Mouse (Mus musculus) c-Kit-negative CD71-positive TER-119-positive erythroid progenitor cells, embryonic 14.5 days (primary cell): ENCODE data around the gene Rapgef3.

Experiments
- DNase-seq: peaks from one replicate; pipeline ENCODE4 v3.0.0-alpha.2; 2013; ENCODE audit warnings: low read depth, low spot score

The Rapgef3 gene

DNA sequence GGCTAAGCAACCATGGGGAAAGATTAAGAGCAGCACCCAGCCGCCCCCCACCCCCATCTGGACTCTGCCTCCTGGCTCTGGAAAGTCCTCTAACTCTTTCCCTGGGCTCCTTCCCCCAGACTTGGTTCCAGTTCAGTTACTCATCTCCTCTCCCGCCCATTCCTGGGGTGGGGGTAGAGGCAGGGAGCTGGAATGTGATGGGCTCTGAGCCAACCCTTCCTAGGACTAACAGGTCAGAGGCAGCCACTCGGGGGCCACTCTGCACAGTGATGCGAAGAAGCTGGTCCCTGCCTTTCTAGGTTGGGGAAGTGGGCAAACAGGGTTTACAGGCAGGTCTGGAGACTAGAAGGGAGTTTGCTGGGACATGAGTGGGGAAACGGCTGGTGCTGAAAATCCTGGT, 5.3 kb upstream of the Rapgef3 start:
- DNase-seq = no peak

DNA sequence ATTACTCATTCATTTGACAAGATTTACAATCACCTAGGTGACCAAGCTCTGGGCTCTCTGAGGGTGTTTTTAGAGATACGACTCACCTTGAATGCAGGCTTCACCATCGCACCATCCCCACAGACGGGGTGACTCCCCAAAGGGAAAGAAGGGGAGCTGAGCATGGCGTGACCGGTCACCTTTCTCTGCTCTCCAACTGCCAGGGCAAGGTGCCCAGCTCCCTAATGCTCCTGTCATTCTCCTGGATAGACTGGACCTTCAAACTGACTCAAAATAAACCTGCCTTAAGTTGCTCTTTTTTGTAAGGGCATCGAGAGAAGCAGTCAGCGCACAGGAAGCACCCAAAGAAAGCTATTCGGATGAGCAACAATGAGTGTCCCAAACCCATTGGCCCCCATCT, 2.5 kb upstream of the Rapgef3 start:
- no peak for DNase-seq

DNA sequence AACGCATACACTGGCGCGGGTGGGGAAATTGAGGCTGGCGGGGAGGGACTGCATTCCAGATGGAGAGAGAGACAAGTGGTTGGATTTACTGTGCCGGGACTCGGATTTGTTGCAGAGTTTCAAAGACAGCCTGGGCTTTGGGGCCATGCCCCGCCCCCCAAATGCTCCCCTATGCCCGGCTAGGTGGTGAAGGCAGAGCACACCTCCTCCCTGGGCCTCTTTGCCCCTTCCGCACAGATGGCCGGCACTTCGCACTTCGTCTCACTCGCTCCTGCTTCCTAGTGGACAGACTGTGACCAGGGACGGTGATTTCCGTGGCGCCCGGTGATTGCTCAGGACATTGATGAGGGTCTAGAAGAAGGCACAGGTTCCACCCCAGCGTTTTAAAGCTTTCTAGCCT, 420 bp upstream of the Rapgef3 start:
- DNase-seq = no peak

DNA sequence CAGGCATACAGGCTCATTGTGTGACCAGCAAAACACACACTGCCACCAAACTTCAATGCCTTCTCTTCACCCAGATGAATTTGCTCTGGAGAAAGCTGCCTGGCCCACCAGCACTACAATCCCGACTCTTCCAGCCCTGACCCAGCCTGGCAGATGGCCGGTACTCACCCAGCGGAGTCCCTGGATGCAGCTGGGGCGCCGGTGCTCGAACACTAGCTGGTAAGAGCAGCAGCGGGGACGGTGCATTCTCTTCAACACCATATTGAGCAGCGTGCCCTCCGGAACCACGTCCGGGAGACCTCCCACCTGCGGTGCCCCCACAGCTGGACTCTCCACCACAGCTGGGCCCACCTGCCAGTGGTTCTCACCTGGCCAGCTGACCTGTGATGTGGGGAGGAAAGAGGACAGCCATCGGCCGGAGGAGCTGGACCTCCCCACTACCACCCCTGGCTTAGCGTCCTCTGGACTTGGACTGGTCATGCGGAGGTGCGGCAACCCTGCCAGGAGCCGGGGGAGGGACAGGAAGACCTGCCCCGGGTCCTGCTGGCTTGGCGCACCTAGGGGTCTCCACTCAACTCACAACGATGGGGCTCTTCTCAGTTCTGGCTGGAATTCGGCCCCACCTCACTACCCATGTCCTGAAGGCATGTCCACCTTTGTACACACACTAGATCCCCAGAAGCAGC, 1.0 kb downstream of the Rapgef3 start:
- no peak for DNase-seq

GRCm38 (mm10) chr15:97766194-97766593, 1.6 kb downstream of the Rapgef3 start:
- no peak for DNase-seq

DNA sequence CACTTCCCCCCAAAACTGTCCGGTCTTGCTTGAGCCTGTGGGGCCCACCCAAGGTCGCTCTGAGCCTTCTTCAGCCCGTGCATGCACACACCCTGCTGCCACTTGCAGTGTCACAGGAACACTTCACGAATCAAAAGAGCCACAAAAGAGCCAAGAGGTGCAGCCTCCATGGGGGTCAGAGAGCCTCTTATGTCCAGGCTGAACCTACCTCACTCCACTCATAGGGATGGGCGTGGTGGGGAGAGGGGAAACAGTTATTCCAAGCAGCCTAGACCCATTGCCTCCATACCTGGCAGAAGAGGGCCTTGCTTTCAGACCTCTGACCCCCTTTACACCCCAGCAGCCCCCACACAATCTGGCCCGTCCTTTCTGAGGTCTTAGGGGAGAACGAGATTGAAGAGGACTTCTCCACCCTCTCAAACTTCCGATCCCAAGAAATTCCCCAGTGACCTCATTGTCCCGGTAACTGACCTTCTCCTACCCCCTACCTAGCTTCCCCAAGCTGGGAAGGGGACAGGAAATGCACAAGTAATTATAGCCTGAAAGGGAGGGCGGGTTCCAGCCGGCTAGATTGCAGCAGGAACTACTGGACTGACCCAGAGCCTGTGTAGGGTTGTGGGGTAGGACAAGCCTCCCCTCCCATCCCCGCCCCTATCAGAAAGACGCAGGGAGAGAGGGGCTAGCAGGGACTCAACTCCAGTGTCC, 2.5 kb downstream of the Rapgef3 start:
- DNase-seq = no peak

- DNase-seq = no peak
These were observed 3.2 kb downstream of the Rapgef3 start for GRCm38 (mm10) chr15:97764532-97764931.

DNA sequence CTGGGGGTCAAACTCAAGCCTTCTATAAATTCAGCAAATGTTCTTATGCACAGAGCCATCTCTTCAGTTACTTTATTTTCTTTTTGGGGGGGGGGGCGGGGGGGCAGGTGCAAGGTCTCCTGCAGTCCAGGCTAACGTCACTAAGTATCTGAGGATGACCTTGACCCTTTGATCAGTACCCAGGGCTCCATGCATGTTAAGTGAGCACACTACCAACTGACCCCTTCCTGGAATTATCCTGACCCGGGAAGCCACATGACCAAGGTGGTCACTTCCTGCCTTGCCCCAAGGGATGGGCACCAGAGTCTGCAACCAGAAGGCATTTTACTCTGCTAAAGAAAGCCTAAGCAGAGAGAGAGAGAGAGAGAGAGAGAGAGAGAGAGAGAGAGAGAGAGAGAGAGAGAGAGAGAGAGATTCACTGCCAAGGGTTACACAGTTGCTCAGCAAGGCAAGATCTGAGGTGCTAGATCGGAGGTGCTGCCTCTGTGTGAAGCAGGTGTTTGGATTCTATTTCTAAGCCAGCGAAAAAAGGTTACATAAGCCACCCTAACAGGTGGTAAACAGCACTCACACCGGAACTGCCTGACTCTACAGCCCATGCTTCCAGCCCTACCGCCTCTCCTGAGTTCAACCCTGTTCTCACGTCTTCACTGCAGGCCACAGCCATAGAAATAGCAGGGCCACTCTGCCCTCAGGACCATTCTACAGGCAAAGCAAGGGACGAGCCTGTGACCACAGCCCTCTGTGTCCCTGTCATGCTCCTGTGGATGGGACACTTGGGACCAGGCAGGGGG, 4.3 kb downstream of the Rapgef3 start:
- no peak for DNase-seq

DNA sequence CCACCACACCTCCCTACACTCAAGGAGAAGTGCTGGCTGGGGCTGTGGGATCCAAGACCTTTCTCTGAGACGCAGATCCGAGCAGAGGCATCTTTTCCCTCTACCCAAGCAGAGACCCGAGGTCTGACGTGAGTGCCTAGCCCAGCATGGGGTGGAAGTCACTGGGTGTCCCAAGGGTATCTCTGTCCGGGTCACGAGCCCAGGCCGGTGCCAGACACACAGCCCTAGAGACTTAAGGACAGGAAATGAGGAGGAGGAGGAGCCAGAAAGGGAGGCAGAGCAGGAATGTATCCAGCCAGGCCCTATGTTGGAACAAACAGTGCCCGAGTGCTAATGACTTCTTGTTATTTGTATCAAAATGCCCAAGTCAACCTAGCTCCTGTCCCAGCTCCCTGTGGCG, 5.0 kb downstream of the Rapgef3 start:
- no peak for DNase-seq

GRCm38 (mm10) chr15:97761438-97761837, 6.3 kb downstream of the Rapgef3 start:
- DNase-seq = no peak

DNA sequence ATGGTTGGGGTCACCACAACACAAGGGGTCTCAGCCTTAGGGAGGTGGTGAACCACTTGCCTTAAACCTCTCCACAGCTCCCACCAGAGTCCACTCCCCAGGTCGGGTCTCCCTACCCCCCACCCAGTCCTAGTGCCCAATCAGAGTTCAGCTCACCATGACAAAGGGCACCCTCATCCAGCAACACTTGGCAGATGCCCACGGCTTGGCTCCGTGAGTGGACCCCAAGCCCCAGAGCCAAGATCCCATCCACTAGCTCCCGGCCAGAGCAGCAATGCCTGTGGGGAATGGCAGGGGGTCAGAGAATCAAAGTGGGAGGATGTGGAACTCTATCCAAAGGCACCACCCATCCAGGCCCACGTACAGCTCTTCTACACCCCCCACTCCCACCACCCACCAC, 6.8 kb downstream of the Rapgef3 start:
- no peak for DNase-seq

GRCm38 (mm10) chr15:97760006-97760405, 7.8 kb downstream of the Rapgef3 start:
- no peak for DNase-seq

DNA sequence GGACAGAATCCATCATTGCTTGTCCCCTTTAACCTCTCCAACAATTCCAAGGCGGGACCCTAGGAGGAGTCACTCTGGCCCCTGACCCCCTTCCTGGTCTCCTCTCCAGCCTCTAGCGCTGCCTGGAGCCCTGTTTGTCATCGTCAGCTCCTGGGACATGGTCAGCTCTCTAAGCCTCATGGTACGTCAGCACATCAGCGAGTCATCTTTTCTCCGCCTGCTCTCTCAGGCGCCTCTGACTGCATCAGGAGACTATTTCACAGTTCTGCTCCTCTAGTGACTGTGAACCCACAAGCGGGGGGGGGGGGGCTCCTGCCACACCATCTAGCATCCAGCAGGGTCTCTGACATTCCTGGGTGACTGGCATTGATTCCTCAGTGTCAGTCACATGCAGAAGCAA, 12.4 kb downstream of the Rapgef3 start:
- DNase-seq = no peak

DNA sequence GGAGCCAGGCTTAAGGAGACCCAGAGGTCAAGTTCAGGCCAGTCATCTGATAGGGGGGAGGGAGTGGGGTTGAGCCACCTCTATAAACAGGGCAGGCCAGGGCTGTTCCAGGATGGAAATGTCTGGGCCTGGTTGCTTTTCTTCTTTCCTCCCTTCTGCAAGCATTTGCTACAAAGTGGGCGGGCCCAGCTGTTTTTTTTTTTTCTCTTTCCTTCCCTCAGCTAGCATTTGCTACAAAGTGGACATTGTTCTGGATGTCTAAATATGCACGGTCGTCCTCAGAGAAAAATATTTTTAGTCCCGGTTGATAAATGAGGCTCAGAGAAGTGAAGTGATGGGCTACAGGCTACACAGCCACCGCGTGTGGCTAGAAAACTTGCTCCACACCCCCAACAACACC, 13.3 kb downstream of the Rapgef3 start:
- no peak for DNase-seq

DNA sequence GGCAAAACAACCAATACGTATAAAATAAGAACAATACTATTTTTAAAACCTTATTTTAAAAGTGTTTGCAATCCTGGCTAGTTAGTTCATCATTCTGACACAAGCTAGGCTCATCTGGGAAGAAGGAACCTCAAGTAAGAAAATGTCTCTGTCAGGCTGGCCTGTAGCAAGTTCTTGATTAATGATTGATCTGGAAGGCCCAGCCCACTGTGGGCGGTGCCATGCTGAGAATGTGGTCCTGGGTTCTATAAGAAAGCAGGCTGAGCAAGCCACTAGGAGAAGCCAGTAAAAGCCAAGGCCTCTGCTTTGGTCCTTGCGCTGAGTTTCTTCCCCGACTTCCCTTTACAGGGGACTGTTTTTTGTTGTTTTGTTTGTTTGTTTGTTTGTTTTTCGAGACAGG, 15.3 kb downstream of the Rapgef3 start:
- no peak for DNase-seq

DNA sequence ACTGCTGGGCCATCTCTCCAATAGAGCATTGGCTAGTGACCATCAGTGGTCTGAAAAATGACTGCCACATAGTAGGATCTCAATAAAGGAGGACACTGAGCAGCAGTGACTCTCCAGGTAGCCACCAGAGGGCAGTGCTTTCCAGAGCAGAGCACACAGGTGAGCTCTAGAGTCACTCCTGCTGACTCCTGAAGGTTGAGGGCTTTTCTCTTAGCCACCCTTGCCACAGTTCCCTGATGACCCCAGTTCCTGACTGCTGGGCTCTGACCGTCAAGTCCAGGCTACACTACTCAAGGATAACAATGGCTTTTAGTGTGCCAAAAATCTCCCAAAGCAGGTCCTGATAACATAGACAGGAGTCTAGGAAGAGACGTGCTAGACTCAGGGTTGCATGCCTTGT, 16.1 kb downstream of the Rapgef3 start:
- no peak for DNase-seq

DNA sequence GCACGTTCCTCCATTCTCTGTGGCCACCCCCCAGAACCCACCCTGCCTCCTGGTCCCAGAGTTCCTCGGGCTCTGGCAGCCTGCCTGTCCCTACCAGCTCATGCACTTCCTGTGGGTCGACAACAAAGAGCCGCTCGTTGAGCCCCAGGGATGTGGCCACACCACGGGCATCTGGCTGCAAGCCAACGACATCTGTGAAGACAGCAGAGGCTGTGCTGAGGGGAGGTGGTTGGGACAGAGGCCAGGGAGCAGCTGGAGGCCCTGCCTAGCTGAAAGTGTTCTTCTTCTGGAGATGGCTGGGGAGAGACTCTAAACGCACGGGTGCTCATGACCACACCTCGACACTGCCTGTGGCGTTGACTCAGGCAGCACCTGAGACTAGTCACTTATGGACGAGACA, 17.1 kb downstream of the Rapgef3 start:
- DNase-seq = no peak

GRCm38 (mm10) chr15:97749841-97750240, 17.9 kb downstream of the Rapgef3 start:
- DNase-seq = no peak

GRCm38 (mm10) chr15:97749397-97749796, 18.4 kb downstream of the Rapgef3 start:
- DNase-seq = no peak

- DNase-seq = no peak
These were observed 18.8 kb downstream of the Rapgef3 start for GRCm38 (mm10) chr15:97748964-97749363.

GRCm38 (mm10) chr15:97748309-97748708, 19.5 kb downstream of the Rapgef3 start:
- no peak for DNase-seq

- no peak for DNase-seq
These were observed 20.3 kb downstream of the Rapgef3 start for GRCm38 (mm10) chr15:97747486-97747885.

- no peak for DNase-seq
These were observed 21.0 kb downstream of the Rapgef3 start for GRCm38 (mm10) chr15:97746748-97747147.
